Mouse (Mus musculus) retina, postnatal 1 day (tissue): Measurements from ENCODE around the gene Mov10.

ENCODE experiments used
- DNase-seq: peaks from one replicate; pipeline ENCODE4 v3.0.0-alpha.2; 2012

Gene Mov10

GRCm38 (mm10) chr3:104804312-104804711 is 14.1 kb downstream of the Mov10 start:
- no peak for DNase-seq

GRCm38 (mm10) chr3:104801481-104801880 is 16.9 kb downstream of the Mov10 start:
- no peak for DNase-seq

GRCm38 (mm10) chr3:104800681-104801080 is 17.7 kb downstream of the Mov10 start:
- DNase-seq: no peak

DNA sequence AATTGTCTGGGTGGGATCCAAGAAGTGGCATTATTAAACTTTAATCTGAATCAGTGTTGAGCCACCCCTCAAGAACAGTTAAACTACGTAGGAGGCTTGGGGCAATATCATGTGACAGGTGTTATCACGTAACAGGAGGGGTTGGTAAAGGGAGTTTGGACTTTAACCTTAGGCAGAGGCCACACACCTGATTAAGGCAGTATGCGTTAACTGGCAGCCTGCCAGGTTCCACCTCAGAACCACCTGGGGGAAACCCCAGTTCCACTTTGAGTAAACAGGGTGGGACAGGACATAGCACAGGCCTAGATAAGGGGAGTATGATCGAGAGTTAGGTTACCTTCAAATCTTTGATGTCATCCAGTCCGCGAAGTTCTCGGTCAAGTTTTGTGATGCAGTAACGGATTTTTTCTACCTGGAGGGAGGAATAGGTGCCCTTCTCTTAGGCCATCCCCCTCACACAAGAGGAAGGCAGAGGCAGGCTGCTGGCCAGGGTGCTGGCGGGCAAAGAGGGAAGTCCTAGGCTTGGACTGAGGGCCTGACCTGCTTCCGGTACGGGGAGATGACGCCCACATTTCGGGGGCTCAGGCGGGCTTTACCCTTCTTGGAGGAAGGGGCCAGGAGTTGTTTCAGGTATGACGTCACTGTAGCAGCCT is 21.8 kb downstream of the Mov10 start:
- no peak for DNase-seq

- DNase-seq: no peak
These were observed 22.6 kb downstream of the Mov10 start for GRCm38 (mm10) chr3:104795661-104796340.

DNA sequence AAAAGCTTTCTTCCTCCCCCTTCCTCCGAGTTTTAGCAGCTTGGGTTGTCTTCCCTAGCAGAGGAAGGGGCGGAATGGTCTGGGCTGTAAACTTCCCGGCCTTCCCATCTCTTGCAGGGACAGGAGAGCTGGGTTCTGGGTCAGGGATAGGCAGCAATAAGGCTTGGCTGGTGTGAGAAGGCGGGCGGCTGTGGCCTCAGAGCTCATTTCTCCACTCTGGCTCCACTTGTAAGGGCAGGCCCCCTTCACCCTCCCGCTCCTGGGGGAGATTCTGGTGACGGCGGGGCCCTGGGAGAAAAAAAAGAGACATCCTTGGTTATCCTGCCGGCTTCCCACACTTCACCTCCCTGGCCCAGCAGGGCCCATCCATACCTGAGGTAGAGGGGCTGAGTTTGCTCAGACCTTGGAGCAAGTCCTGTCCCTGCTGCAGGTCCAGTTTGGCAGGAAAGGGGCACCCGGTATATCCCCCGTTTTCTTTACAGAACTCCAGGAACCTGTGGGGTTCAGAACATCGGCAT is 23.4 kb downstream of the Mov10 start:
- no peak for DNase-seq

DNA sequence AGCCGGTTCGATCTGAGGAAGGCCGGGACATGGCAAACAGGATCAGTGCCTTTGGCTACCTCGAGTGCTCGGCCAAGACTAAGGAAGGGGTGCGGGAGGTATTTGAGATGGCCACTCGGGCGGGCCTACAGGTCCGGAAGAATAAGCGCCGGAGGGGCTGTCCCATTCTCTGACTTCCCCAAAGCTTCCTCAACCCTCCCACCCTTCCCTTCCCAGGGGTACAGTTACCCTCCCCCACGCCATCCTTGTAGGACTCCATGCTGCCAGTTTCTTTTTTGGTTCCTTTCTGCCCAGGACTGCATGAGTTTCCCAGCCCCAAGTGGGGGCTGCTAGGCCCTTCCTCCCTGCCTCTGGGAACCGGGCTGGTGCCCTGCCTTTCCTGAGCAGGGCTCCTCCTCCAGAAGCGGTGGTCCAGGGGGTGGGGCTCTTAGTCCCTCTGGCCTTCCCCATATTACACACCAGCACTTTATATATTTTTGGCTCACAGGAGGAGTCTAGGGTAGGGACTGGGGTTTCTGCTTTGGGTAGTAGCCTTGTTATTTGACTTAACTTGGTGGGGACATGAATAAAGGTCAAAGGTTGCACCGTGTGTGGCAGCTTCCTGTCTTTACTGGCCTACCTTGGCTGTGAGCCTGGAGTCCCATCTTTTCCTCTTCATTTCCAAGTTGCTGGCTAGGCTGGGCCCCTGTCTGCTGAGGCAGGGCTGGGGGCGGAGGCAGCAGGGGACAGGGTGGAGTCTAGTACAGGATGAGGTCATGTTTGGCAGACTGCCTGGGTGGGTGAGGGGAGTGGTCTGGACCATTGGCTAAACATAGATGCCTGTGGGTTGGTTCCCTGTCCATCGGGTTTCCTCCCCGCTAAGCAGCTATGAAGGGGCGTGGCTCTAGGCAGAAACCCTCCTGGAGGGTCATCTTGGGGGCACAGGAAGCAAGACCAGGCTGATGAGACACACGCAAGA is 24.2 kb downstream of the Mov10 start:
- DNase-seq: peak; percentile 98

DNA sequence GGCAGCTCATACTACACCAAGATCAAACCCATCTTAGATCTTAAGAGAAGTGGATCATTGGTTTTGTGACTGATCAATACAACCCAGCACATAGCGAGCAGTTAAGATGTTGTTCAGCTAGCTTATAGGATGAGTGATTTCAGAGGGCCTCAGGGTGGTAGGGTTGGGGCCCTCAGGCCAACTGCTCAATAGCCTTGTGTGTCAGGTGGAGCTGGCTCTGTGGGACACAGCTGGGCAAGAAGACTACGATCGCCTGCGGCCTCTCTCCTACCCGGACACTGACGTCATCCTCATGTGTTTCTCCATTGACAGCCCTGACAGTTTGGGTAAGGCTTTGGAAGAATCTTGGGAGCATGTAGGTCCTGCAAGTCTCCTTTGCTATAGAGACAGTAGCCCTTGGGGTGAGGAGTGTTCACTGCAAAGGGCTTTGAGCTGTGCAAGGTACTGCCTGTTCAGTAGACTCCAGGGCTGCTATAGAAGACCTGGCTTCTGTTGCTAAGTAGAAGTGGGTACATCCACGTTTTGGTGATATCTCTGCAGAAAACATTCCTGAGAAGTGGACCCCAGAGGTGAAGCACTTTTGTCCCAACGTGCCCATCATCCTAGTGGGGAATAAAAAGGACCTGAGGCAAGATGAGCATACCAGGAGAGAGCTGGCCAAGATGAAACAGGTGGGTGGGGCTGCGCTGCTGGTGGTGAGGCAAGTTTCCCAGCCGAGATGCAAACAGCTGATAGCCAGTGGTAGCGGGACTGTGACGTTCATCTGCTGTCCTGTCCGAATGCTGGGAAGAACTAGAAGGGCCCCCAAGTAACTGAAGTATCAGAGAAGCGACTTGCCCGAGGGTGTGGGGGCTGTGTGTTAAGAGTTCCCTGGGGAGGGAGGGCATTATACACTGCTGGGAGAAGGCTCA is 25.7 kb downstream of the Mov10 start:
- no peak for DNase-seq

DNA sequence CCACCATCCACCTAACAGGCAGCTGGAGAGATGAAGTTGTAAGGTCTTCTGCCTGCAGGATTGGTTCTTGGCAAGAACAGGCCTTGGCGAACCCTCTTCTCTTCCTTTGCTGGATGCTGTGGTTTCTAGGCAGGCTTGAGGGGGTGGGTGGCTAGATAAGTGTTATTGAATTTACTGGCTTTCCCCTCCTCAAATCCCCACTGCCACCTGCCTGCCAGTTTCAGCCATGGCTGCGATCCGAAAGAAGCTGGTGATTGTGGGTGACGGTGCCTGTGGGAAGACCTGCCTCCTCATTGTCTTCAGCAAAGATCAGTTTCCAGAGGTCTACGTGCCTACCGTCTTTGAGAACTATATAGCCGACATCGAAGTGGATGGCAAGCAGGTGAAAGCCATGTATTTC is 26.7 kb downstream of the Mov10 start:
- no peak for DNase-seq

GRCm38 (mm10) chr3:104791017-104791416 is 27.3 kb downstream of the Mov10 start:
- no peak for DNase-seq

DNA sequence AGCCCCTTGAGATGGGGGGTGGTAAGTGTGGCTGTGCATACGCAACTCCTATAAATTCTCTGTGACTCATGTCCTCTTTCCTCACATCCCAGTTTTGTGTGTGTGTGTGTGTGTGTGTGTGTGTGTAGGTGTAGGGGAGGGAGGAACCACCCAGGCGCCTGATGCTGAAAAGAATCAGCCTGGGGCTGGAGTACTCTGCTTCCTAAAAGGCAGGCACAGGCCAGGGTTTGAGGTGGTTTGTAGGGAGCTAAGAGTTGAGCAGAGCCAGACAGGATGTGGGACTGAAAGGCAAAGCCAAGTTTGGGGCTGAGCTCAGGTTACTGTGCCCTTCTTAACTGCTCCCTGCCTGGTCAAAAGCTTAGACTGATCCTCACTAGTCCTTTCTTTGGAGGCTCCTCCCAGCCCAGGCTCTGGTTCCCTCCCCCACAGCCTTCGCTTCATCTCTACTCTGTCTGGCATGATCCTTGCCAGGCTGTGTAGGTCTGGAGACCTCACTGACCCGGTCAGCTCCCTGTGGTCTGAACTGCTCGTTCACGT is 27.9 kb downstream of the Mov10 start:
- peak; percentile 50 for DNase-seq

DNA sequence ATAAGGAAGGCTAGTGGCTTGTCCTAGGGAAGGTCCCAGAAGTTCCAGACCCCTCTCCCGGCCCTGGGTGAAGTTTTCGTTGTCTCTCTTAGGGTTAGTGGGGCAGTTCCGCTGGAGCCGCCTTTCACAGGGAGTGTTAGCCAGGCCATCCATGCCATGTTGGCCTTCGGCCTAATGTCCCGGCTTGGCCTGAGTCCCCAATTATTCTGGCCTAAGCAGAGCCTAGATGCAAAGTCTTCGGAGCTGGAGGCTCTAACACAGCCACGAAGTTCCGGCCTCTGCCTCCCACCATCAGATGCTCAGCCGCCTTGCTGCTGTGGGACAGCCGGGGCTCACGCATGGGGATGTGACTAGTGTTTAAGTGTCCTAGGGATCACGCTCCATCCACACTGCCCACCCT is 28.5 kb downstream of the Mov10 start:
- DNase-seq: no peak

GRCm38 (mm10) chr3:104789312-104789605 is 29.1 kb downstream of the Mov10 start:
- DNase-seq: no peak

GRCm38 (mm10) chr3:104788561-104789311 is 29.6 kb downstream of the Mov10 start:
- peak; percentile 91 for DNase-seq

DNA sequence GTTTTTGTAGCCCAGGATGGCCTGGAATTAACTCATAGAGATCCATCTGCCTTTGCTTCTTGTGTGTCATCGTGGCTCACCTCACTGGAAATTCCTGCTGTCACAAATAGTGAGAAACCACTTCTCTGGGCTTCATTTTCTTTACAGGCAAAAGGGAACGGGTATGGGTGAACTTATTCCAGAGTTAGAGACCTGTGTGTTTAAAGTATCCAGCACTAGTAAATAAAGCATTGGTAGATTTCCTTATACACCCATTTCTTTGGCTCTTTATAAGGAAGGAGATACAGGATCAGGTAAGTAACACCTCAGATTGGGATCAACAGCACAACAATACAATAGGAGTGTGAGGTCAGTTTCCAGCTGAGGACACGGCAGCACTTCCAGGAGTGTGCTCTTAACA is 30.3 kb downstream of the Mov10 start, which contains the start of gene Rhoc:
Rhoc (plus strand) TSS at position 301 of the 400 bp plus-strand sequence.
- no peak for DNase-seq

DNA sequence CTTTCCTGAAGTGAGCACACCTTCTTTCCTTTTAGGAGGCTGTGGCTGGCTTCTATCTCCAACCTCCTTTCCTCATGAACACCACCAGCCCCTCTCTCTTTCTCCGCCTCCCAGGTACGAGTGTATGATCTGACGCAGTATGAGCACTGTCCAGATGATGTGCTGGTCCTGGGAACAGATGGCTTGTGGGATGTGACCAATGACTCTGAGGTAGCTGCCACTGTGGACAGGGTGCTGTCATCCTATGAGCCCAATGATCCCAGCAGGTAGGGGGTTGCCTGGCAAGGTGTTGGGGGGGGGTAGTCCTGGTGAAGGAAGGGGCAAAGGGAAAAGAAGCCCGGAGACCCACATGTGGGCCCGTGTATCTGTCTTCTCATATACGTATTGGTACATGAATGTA is 33.1 kb downstream of the Mov10 start:
- no peak for DNase-seq

- no peak for DNase-seq
These were observed 34.3 kb downstream of the Mov10 start for GRCm38 (mm10) chr3:104783971-104784500.

GRCm38 (mm10) chr3:104782061-104782681 is 36.2 kb downstream of the Mov10 start:
- DNase-seq: no peak

GRCm38 (mm10) chr3:104781471-104781903 is 36.9 kb downstream of the Mov10 start, which contains the start of gene Fam19a3:
TSS of gene Fam19a3 (minus strand) at chr3:104781840.
- peak; percentile 43 for DNase-seq
